Mouse (Mus musculus): ENCODE measurements at regions not wholly inside any gene's neighbourhood (a gene's known extent, or its start where the extent isn't known, plus 50 kb on each side); places are given as distances from the start of the nearest gene placed in this dataset.

DNA sequence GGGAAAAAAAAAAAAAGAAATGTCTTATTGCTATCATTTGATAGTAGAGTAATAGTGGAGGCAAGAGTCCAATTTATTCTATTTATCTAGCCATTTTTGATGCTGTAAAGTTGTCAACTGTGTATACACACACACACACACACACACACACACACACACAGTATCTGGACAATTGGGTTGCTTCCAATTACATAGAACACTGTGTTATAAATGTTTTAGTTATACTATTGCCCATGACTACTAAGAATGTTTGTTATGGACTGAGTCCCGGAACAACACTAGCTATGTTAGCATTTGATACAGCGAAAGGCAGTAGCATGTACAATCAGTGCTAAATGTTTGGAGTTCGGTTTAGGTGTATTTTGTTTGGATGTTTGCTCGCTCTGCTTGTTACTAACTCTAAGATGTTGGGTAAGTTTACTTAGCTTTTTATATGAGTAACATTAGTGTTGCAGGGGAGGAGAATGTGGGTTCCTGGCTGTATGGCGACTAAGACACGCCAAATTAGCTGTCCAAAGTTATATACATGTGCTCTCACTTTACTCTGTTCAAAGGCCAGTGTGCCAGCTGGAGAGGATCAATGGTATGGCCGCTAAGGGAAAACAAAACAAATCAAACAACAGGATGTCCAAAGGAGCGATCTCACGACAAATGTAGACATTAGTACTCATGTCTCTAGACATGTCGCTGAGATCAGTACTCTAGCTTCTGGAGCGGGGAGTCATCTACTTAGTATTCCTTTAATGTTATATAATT lies 147.6 kb downstream of the Cysltr2 start:
- TF ChIP-seq POLR2A (IDR thresholded peaks at IDR 0.05; ENCODE audit: low read depth, low read length) = no peak
- no peak for TF ChIP-seq CTCF (IDR thresholded peaks at IDR 0.05; ENCODE audit: extremely low read depth, insufficient read length, insufficient replicate concordance, low read depth, low read length)

Data from small intestine, adult 2 months (tissue).